Mouse (Mus musculus) liver, adult 2 months (tissue): ENCODE measurements around the gene Fut8.

ENCODE experiments used
- CTCF ChIP-seq: fragments of 200-500 bp; IDR thresholded peaks from 2 replicates; pipeline ENCODE4 v1.5.1; 2011; ENCODE audit warnings: low read depth, low read length, control low read depth
- POLR2A ChIP-seq: fragments of 200-500 bp; IDR thresholded peaks from 2 replicates; pipeline ENCODE4 v1.6.1; 2011; ENCODE audit warnings: low read length, control low read depth; ENCODE audit not compliant: insufficient read depth; ENCODE audit errors: extremely low read depth

DNA sequence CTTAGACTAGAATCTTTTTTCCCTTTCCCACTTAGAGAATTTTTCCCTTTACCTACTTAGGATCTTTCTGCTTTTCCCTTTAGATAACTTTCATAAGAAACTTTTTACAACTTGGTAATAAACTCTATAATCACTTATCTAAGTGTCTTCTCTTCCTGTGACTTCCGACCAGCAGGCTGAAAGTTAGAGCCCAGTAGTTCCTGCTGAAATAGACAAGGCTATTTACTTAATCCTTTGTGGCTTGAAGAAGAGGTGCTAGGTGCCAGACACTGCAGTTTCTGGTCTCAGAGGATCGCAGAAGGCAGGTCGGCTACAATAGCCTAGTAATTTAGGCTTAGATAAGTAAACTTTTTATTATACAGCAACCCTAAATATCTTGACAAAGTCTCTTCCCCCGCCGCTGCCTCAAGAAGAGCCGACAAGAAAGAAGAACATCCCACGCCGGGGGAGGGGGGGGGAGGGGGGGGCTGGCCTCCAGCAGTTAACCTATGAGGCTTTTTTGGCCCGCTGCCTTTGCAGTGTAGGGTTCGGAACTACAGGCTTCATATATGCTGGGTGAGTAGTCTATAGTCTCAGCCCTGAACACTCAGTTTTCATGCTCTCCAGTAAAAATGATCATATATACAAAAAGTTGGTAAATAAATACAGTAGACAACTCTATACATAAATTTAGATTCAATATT, 36.3 kb upstream of the Fut8 start:
- TF ChIP-seq CTCF = no peak
- no peak for TF ChIP-seq POLR2A
